Mouse (Mus musculus) embryo, embryonic 11.5 days (tissue): ENCODE data around the gene Gm9833.

Experiments used
- DNase-seq: peaks from one replicate; pipeline ENCODE4 v3.0.0-alpha.2; 2012; ENCODE audit warnings: low read depth, low spot score

The Gm9833 gene

GRCm38 (mm10) chr3:10121956-10122739 lies 34.2 kb downstream of the Gm9833 start:
- no peak for DNase-seq

GRCm38 (mm10) chr3:10123615-10124014 lies 35.7 kb downstream of the Gm9833 start:
- DNase-seq, result no peak

- no peak for DNase-seq
These were observed 36.2 kb downstream of the Gm9833 start for GRCm38 (mm10) chr3:10124071-10124470.

GRCm38 (mm10) chr3:10125301-10125700 lies 37.4 kb downstream of the Gm9833 start:
- DNase-seq, result no peak

- DNase-seq, result no peak
These were observed 38.1 kb downstream of the Gm9833 start for GRCm38 (mm10) chr3:10126036-10126435.

GRCm38 (mm10) chr3:10126502-10126901 lies 38.6 kb downstream of the Gm9833 start:
- no peak for DNase-seq

- no peak for DNase-seq
These were observed 39.0 kb downstream of the Gm9833 start for GRCm38 (mm10) chr3:10126952-10127351.

- DNase-seq, result no peak
These were observed 39.6 kb downstream of the Gm9833 start for GRCm38 (mm10) chr3:10127505-10127904.
